Mouse (Mus musculus) midbrain, embryonic 12.5 days (tissue): ENCODE results near the gene Tnpo1. TPM values are rescaled to one million over a fixed set of nuclear protein-coding genes. Genes with fewer than 3 reads are reported as not detected.

Experiments used
- ATAC-seq: fragments of 200-750 bp; cut with Nextera tagmentation; 2 replicates; pipeline ENCODE4 v1.8.0; 2017; ENCODE audit warnings: low read depth, moderate TSS enrichment, moderate library complexity; ENCODE audit not compliant: low FRiP score
- H3K27ac ChIP-seq: fragments of 300-500 bp; sonication (generic); replicated peaks from 2 replicates; pipeline ENCODE4 v1.5.1; 2016; ENCODE audit warnings: mild to moderate bottlenecking
- H3K27me3 ChIP-seq: fragments of 300-500 bp; sonication (generic); 2 replicates; pipeline ENCODE4 v1.6.1; 2016; ENCODE audit warnings: mild to moderate bottlenecking
- H3K36me3 ChIP-seq: fragments of 300-500 bp; sonication (generic); 2 replicates; pipeline ENCODE4 v1.6.1; 2016
- H3K4me1 ChIP-seq: fragments of 300-500 bp; sonication (generic); 2 replicates; pipeline ENCODE4 v1.6.1; 2016
- H3K4me2 ChIP-seq: fragments of 300-500 bp; sonication (generic); replicated peaks from 2 replicates; pipeline ENCODE4 v1.6.1; 2016; ENCODE audit warnings: mild to moderate bottlenecking, moderate library complexity
- H3K4me3 ChIP-seq: fragments of 300-500 bp; sonication (generic); 2 replicates; pipeline ENCODE4 v1.5.1; 2016; ENCODE audit warnings: mild to moderate bottlenecking
- H3K9ac ChIP-seq: fragments of 300-500 bp; sonication (generic); replicated peaks from 2 replicates; pipeline ENCODE4 v1.6.1; 2016; ENCODE audit warnings: mild to moderate bottlenecking, moderate library complexity
- H3K9me3 ChIP-seq: fragments of 300-500 bp; sonication (generic); 2 replicates; pipeline ENCODE4 v1.6.1; 2016; ENCODE audit warnings: mild to moderate bottlenecking
- WGBS: fragments of 180-500 bp; shearing (Covaris S2); methylation state at CpG from one replicate; pipeline ENCODE4 v1.1.7; 2016; 5-methylcytosine and 5-hydroxymethylcytosine counted together
- polyA plus RNA-seq: library from polyadenylated mRNA; unstranded; fragments of >200 nt; fragmentation: Nextera tagmentation; extraction: Ambion mirVana; gene quantifications from 2 replicates; pipeline ENCODE4 v1.2.1, GENCODE M21; 2016

Gene Tnpo1
- polyA plus RNA-seq, 1 experiment from 2014 or later, result 86.9 TPM

GRCm38 (mm10) chr13:98791693-98792092, 134.5 kb downstream of the Tnpo1 start:
- WGBS, result 93% methylated on average over 1 of the region's 1 CpGs
- Histone ChIP-seq H3K36me3 (peaks cover 20% of the 10 kb centered on the region), H3K27ac (no peak overlapping the region), H3K4me1 (no peaks in the 10 kb centered on the region), H3K27me3 (no peaks in the 10 kb centered on the region), H3K4me3 (no peak overlapping the region), H3K4me2 (no peak overlapping the region), H3K9ac (no peak overlapping the region), H3K9me3 (no peaks in the 10 kb centered on the region)
- no peak for ATAC-seq

Other genes with a start within 250 kb of the Tnpo1 start
- not detected in 2 replicates for gene Tmem171, start 231.6 kb downstream of the Tnpo1 start, polyA plus RNA-seq
- gene Fcho2, start 110.9 kb downstream of the Tnpo1 start, polyA plus RNA-seq, result 37.3 and 37.8 TPM in 2 replicates
- gene 1700024P04Rik, start 58.2 kb upstream of the Tnpo1 start, polyA plus RNA-seq, result not detected in 2 replicates